Mouse (Mus musculus) ovary, postnatal 36 days (tissue): ENCODE measurements at regions not wholly inside any gene's neighbourhood (a gene's known extent, or its start where the extent isn't known, plus 50 kb on each side); places are given as distances from the start of the nearest gene placed in this dataset.

Source experiments
- DNase-seq: peaks from one replicate; pipeline ENCODE4 v3.0.0; 2022; ENCODE audit warnings: low spot score, mixed read lengths

DNA sequence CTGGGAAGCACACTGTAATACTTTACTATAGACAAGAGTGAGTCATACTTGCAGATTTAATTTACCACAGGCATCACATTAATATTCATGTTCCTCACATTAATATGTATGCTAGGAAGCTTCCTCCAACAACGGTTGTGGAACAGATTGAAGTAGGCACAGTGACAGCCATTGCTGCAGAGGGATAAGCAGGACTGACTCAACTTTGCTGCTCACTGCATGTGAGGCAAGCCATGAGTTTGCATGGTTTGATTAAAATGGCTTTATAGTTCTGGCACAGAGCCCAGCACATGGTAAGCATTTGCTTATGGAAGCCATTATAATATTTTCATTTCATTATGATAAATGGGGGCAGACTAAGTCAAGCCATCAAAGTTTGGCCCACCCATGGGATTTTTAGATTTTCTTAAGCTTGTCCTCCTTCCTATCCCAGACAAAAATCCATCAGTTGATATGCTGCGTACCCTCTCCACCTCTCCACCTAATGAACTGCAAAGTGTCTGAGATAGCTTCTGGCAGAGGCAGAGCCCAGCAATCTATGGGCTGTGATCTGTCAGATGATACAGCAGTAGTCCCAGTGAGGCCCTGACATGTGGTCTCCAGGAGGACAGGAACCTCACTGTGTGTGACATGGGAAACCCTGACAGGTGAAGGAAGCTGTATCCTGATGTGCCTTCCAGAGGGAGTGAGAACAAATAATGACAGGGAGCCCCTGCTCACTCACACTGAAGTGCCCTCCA is 109.6 kb upstream of the Arrdc4 start:
- DNase-seq: no peak

GRCm38 (mm10) chr7:68851981-68852575 is 103.0 kb upstream of the Arrdc4 start:
- peak; percentile 7 for DNase-seq

GRCm38 (mm10) chr7:68844606-68845005 is 95.6 kb upstream of the Arrdc4 start:
- no peak for DNase-seq

- peak; percentile 13 for DNase-seq
These were observed 94.3 kb upstream of the Arrdc4 start for GRCm38 (mm10) chr7:68843374-68843773.

DNA sequence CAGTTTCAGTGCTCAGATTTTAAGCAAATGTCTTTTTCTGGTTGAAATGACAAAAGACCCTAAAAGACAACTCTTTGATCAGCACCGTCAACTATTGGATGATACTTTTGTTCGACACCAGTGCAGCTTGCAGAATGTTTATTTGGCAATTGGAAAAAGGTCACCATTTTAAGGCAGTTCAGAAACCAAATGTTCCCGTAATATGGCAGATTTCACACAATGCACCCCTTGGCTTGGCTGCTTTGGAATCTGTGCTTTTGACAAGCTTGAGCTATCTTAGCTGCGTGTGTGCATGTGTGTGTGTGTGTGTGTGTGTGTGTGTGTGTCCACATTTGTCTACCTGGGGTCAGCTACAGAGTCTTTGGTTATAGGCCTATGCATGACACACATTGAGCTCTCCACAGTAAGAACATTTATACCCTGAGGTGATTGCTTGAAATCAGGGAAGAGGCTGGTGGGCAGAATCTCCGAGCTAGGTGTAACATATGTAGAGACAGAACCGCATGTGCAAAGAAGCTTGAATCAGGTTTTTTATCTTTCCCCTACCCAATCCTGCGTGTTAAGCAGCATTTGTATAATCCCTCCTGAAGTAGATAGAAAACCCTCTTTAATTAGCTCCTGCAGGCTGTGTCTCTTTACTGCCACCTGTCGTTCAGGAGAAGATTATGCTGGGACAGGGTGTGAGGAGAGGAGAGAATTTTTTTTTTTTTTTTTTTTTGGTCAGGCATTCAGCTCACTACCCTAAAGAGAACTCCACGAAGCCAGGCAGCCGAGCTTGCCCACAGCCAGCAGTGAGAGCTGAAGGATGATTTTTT is 85.1 kb upstream of the Arrdc4 start:
- DNase-seq: no peak

GRCm38 (mm10) chr7:68833517-68833916 is 84.5 kb upstream of the Arrdc4 start:
- DNase-seq: no peak

DNA sequence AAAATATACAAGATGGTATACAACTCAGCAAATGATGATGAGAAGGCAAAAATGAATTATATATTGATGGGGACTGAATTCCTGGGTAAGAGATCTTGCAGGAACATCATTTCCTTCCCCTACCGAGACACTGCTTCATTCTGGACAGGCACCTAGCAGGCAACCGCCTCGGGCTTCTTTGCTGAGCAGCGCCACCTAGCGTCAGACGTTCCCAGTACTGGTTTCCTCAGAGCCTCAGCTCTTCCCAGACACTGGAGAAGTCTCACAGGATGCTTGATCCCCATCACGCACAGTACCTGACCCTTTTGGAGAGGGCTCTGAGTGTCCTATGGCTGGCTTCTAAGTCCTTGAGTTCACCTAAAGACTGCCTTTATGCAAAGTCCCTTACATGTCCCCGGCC is 80.8 kb upstream of the Arrdc4 start:
- peak; percentile 81 for DNase-seq

GRCm38 (mm10) chr7:68824399-68824798 is 75.4 kb upstream of the Arrdc4 start:
- DNase-seq: no peak

GRCm38 (mm10) chr7:68823646-68824045 is 74.6 kb upstream of the Arrdc4 start:
- DNase-seq: no peak

GRCm38 (mm10) chr7:68823189-68823588 is 74.1 kb upstream of the Arrdc4 start:
- peak; percentile 58 for DNase-seq

- DNase-seq: no peak
These were observed 66.0 kb upstream of the Arrdc4 start for GRCm38 (mm10) chr7:68814823-68815666.

GRCm38 (mm10) chr7:68809782-68810181 is 60.7 kb upstream of the Arrdc4 start:
- no peak for DNase-seq
